Mouse (Mus musculus) midbrain, embryonic 10.5 days (tissue): ENCODE data around the gene Prdm13. TPM values are rescaled to one million over a fixed set of nuclear protein-coding genes. Genes with fewer than 3 reads are reported as not detected.

Source experiments
- DNase-seq: peaks from one replicate; pipeline ENCODE4 v3.0.0-alpha.2; 2017; ENCODE audit warnings: low spot score
- H3K27ac ChIP-seq: fragments of 300-500 bp; sonication (generic); replicated peaks from 2 replicates; pipeline ENCODE4 v1.5.1; 2016; ENCODE audit warnings: mild to moderate bottlenecking
- H3K27me3 ChIP-seq: fragments of 300-500 bp; sonication (generic); 2 replicates; pipeline ENCODE4 v1.6.1; 2016; ENCODE audit warnings: low read depth, mild to moderate bottlenecking; ENCODE audit not compliant: poor library complexity, severe bottlenecking
- H3K36me3 ChIP-seq: fragments of 300-500 bp; sonication (generic); 2 replicates; pipeline ENCODE4 v1.6.1; 2016; ENCODE audit warnings: mild to moderate bottlenecking, moderate library complexity
- H3K4me1 ChIP-seq: fragments of 300-500 bp; sonication (generic); 2 replicates; pipeline ENCODE4 v1.6.1; 2016
- H3K4me3 ChIP-seq: fragments of 300-500 bp; sonication (generic); 2 replicates; pipeline ENCODE4 v1.5.1; 2016; ENCODE audit warnings: mild to moderate bottlenecking, moderate library complexity
- H3K9me3 ChIP-seq: fragments of 300-500 bp; sonication (generic); replicated peaks from 2 replicates; pipeline ENCODE4 v1.6.1; 2016; ENCODE audit warnings: mild to moderate bottlenecking
- WGBS: fragments of 180-500 bp; shearing (Covaris S2); methylation state at CpG from one replicate; pipeline ENCODE4 v1.1.7; 2016; 5-methylcytosine and 5-hydroxymethylcytosine counted together
- polyA plus RNA-seq: library from polyadenylated mRNA; unstranded; fragments of >200 nt; fragmentation: Nextera tagmentation; extraction: Ambion mirVana; gene quantifications from 2 replicates; pipeline ENCODE4 v1.2.1, GENCODE M21; 2016

Prdm13 gene
- polyA plus RNA-seq, 1 experiment from 2014 or later: 0.06 TPM

- Histone ChIP-seq H3K4me1 (peaks cover 51% of the 10 kb centered on the region), H3K9me3 (no peaks in the 10 kb centered on the region), H3K4me3 (no peak overlapping the region), H3K27me3 (peaks cover 100% of the 10 kb centered on the region), H3K36me3 (no peaks in the 10 kb centered on the region), H3K27ac (no peak overlapping the region)
- peak; percentile 54 for DNase-seq
- 2% methylated on average over 5 of the region's 5 CpGs for WGBS
Measured at GRCm38 (mm10) chr4:21686934-21687333, 1.2 kb upstream of the Prdm13 start.

GRCm38 (mm10) chr4:21686416-21686815, 653 bp upstream of the Prdm13 start:
- DNase-seq: peak; percentile 32
- WGBS: 2% methylated on average over 11 of the region's 11 CpGs
- H3K36me3 ChIP-seq: no peaks in the 10 kb centered on the region
- no peak overlapping the region for H3K4me3 ChIP-seq
- peaks cover 51% of the 10 kb centered on the region for H3K4me1 ChIP-seq
- H3K27me3 ChIP-seq: peaks cover 100% of the 10 kb centered on the region
- no peaks in the 10 kb centered on the region for H3K9me3 ChIP-seq
- H3K27ac ChIP-seq: no peak overlapping the region

- peak; percentile 32 for DNase-seq
- 1% methylated on average over 14 of the region's 14 CpGs for WGBS
- Histone ChIP-seq H3K27ac (no peak overlapping the region), H3K4me3 (no peak overlapping the region), H3K36me3 (no peaks in the 10 kb centered on the region), H3K27me3 (peaks cover 100% of the 10 kb centered on the region), H3K9me3 (no peaks in the 10 kb centered on the region), H3K4me1 (peaks cover 47% of the 10 kb centered on the region)
Measured at GRCm38 (mm10) chr4:21684341-21684970, 1.3 kb downstream of the Prdm13 start.

GRCm38 (mm10) chr4:21682421-21683150, 3.2 kb downstream of the Prdm13 start:
- DNase-seq: no peak
- H3K27ac ChIP-seq: no peak overlapping the region
- WGBS: 10% methylated on average over 10 of the region's 10 CpGs
- peaks cover 44% of the 10 kb centered on the region for H3K4me1 ChIP-seq
- H3K36me3 ChIP-seq: no peaks in the 10 kb centered on the region
- peaks cover 100% of the 10 kb centered on the region for H3K27me3 ChIP-seq
- no peaks in the 10 kb centered on the region for H3K9me3 ChIP-seq
- H3K4me3 ChIP-seq: no peak overlapping the region

- Histone ChIP-seq H3K9me3 (no peaks in the 10 kb centered on the region), H3K36me3 (no peaks in the 10 kb centered on the region), H3K27ac (no peak overlapping the region), H3K4me1 (peaks cover 31% of the 10 kb centered on the region), H3K4me3 (no peak overlapping the region), H3K27me3 (peaks cover 100% of the 10 kb centered on the region)
- DNase-seq: peak; percentile 26
- WGBS: 3% methylated on average over 10 of the region's 10 CpGs
Measured at GRCm38 (mm10) chr4:21680971-21681370, 4.8 kb downstream of the Prdm13 start.

- no peaks in the 10 kb centered on the region for H3K36me3 ChIP-seq
- DNase-seq: no peak
- peak overlapping the region; percentile 57 for H3K4me3 ChIP-seq
- no peaks in the 10 kb centered on the region for H3K9me3 ChIP-seq
- 3% methylated on average over 42 of the region's 42 CpGs for WGBS
- H3K4me1 ChIP-seq: peaks cover 21% of the 10 kb centered on the region
- H3K27ac ChIP-seq: 0 out of 2 replicates have a peak overlapping the region, but pooled peaks have one; percentile 57
- H3K27me3 ChIP-seq: peaks cover 100% of the 10 kb centered on the region
Measured at GRCm38 (mm10) chr4:21679624-21680480, 5.9 kb downstream of the Prdm13 start.

- Histone ChIP-seq H3K9me3 (no peaks in the 10 kb centered on the region), H3K4me3 (peak overlapping the region; percentile 57), H3K27ac (peak overlapping the region; percentile 57; the same call in 1 of the 2 replicates), H3K4me1 (peaks cover 21% of the 10 kb centered on the region), H3K27me3 (peaks cover 100% of the 10 kb centered on the region), H3K36me3 (no peaks in the 10 kb centered on the region)
- under 1% methylated on average over 62 of the region's 79 CpGs for WGBS
- DNase-seq: peak; percentile 83
Measured at GRCm38 (mm10) chr4:21678975-21679623, 6.7 kb downstream of the Prdm13 start.

- Histone ChIP-seq H3K36me3 (no peaks in the 10 kb centered on the region), H3K27me3 (peaks cover 100% of the 10 kb centered on the region), H3K4me1 (peaks cover 22% of the 10 kb centered on the region), H3K27ac (peak overlapping the region; percentile 57; the same call in 1 of the 2 replicates), H3K9me3 (no peaks in the 10 kb centered on the region), H3K4me3 (peak overlapping the region; percentile 57)
- peak; percentile 71 for DNase-seq
- WGBS: under 1% methylated on average over 84 of the region's 84 CpGs
Measured at GRCm38 (mm10) chr4:21678101-21678974, 7.4 kb downstream of the Prdm13 start.

GRCm38 (mm10) chr4:21674691-21675090, 11.1 kb downstream of the Prdm13 start:
- H3K27ac ChIP-seq: no peak overlapping the region
- H3K27me3 ChIP-seq: peaks cover 99% of the 10 kb centered on the region
- H3K4me1 ChIP-seq: peaks cover 20% of the 10 kb centered on the region
- 4% methylated on average over 8 of the region's 8 CpGs for WGBS
- H3K9me3 ChIP-seq: no peaks in the 10 kb centered on the region
- no peaks in the 10 kb centered on the region for H3K36me3 ChIP-seq
- H3K4me3 ChIP-seq: no peak overlapping the region
- DNase-seq: peak; percentile 36

GRCm38 (mm10) chr4:21674042-21674441, 11.7 kb downstream of the Prdm13 start:
- Histone ChIP-seq H3K4me1 (peaks cover 14% of the 10 kb centered on the region), H3K36me3 (no peaks in the 10 kb centered on the region), H3K27me3 (peaks cover 93% of the 10 kb centered on the region), H3K27ac (no peak overlapping the region), H3K4me3 (peak overlapping the region; percentile 18; the same call in 1 of the 2 replicates), H3K9me3 (no peaks in the 10 kb centered on the region)
- 1% methylated on average over 17 of the region's 17 CpGs for WGBS
- no peak for DNase-seq

- Histone ChIP-seq H3K27me3 (peaks cover 13% of the 10 kb centered on the region), H3K27ac (no peak overlapping the region), H3K4me3 (no peak overlapping the region), H3K4me1 (0 out of 2 replicates have a peak, but pooled peaks cover 3% of the 10 kb centered on the region), H3K36me3 (no peaks in the 10 kb centered on the region), H3K9me3 (no peaks in the 10 kb centered on the region)
- WGBS: 13% methylated on average over 5 of the region's 5 CpGs
- DNase-seq: no peak
Measured at GRCm38 (mm10) chr4:21665961-21666360, 19.8 kb downstream of the Prdm13 start.
